ENCODE assay signal across 9 mouse cellular contexts in the genomic region with DNA sequence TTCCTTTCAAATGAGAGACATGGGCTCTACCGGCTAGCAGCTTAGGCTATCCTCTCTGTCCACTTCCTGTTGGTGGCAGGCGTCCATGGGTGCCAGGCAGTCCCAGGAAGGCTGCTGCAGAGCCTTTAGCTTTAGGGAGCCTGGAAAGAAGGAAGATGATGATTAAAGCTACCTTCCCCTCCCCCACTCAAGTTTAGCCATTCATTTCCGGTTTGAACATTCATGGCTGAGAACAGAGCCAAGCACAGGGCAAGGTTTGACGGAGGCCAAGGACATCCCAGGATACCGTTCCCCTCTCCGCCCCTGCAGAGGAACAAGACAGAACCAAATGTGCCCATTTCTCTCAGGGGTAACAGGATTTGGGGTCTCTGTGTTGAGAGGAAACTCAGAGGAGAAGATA. TPM values are rescaled to one million over a fixed set of nuclear protein-coding genes. Genes with fewer than 3 reads are reported as not detected.
A peak's percentile ranks its signal among the peaks of the same experiment; 100 is the strongest.
DNase-seq lines count a peak whose midpoint lies in the region; ATAC-seq and TF ChIP-seq lines count a peak whose summit lies in the region.
"Had no signal": no experiment of that assay in that cellular context is flagged by ENCODE, and none has a peak within 500 bp of the region (broad histone marks: within the 10 kb centered on the region; RNA-seq: fewer than 3 reads in every experiment).

No protein-coding gene starts in this region.

- DNase-seq in heart, adult 11 months, result peak; percentile 95
- no peak for DNase-seq in heart, adult 8-10 months (ENCODE audit: low spot score)
- peak; percentile 41 for DNase-seq in MN1 (ENCODE audit: low spot score)
- peak; percentile 46 for DNase-seq in heart, postnatal 0 days (ENCODE audit: low spot score)
- DNase-seq in limb, embryonic 14.5 days (ENCODE audit: low spot score), result no peak
- DNase-seq in thymus, adult 18-20 months, result no peak
- no peak for DNase-seq in left cerebral cortex, adult 9 months (ENCODE audit: low spot score in 2 of 2)

- 22% methylated on average over 6 of the region's 6 CpGs for WGBS in heart, postnatal 0 days
- 38% methylated on average over 6 of the region's 6 CpGs for WGBS in limb, embryonic 14.5 days

- H3K4me3 ChIP-seq in heart, postnatal 0 days (ENCODE audit: low read depth, low read length), result no peak overlapping the region
- no peak overlapping the region for H3K4me3 ChIP-seq in limb, embryonic 14.5 days (replicated peaks; ENCODE audit: low read length)

- H3K9me3 ChIP-seq in heart, postnatal 0 days (replicated peaks; ENCODE audit: control insufficient read depth, low read length), result no peaks in the 10 kb centered on the region
- no peaks in the 10 kb centered on the region for H3K9me3 ChIP-seq in limb, embryonic 14.5 days (ENCODE audit: control insufficient read depth, low read length)

- ATAC-seq in heart, postnatal 0 days (ENCODE audit: insufficient read depth, low read depth), result no peak
- ATAC-seq in limb, embryonic 14.5 days (ENCODE audit: low FRiP score, low read depth), result no peak
- ATAC-seq in erythroid progenitor cell, adult 5-6 weeks (replicated peaks; ENCODE audit: low FRiP score, poor library complexity, severe bottlenecking), result no peak

- H3K27me3 ChIP-seq in heart, postnatal 0 days (ENCODE audit: control insufficient read depth, insufficient read depth, low read length), result no peaks in the 10 kb centered on the region
- no peaks in the 10 kb centered on the region for H3K27me3 ChIP-seq in limb, embryonic 14.5 days (ENCODE audit: control insufficient read depth, insufficient read depth, low read length)
- H3K27me3 ChIP-seq: CH12.LX had no signal

- TF ChIP-seq EP300 in heart, postnatal 0 days (IDR thresholded peaks at IDR 0.05; ENCODE audit: low read depth), result no peak

- TF ChIP-seq POLR2A in limb, embryonic 14.5 days (IDR thresholded peaks at IDR 0.05; ENCODE audit: borderline replicate concordance, extremely low read depth, insufficient read depth, insufficient read length), result no peak

- H3K4me1 ChIP-seq in heart, postnatal 0 days (ENCODE audit: control insufficient read depth, insufficient read depth), result peaks cover 57% of the 10 kb centered on the region
- peaks cover 18% of the 10 kb centered on the region for H3K4me1 ChIP-seq in limb, embryonic 14.5 days (ENCODE audit: control insufficient read depth, insufficient read depth, low read length)

- peak overlapping the region; percentile 44 for H3K4me2 ChIP-seq in heart, postnatal 0 days (ENCODE audit: low read depth, low read length)
- H3K4me2 ChIP-seq in limb, embryonic 14.5 days (replicated peaks; ENCODE audit: low read depth, low read length, severe bottlenecking), result no peak overlapping the region

- H3K27ac ChIP-seq in heart, postnatal 0 days (ENCODE audit: low read depth), result peak overlapping the region; percentile 97
- no peak overlapping the region for H3K27ac ChIP-seq in limb, embryonic 14.5 days (replicated peaks; ENCODE audit: low read depth, low read length)

- H3K36me3 ChIP-seq in heart, postnatal 0 days (replicated peaks; ENCODE audit: control insufficient read depth, insufficient read depth, low read length), result peaks cover 20% of the 10 kb centered on the region
- H3K36me3 ChIP-seq in limb, embryonic 14.5 days (ENCODE audit: control insufficient read depth, insufficient read depth, low read length), result peaks cover 33% of the 10 kb centered on the region

- H3K9ac ChIP-seq in heart, postnatal 0 days (replicated peaks; ENCODE audit: low read depth, low read length), result peak overlapping the region; percentile 47
- peak overlapping the region; percentile 12; the same call in 1 of the 2 replicates for H3K9ac ChIP-seq in limb, embryonic 14.5 days (ENCODE audit: low read depth, low read length, severe bottlenecking)

- TF ChIP-seq CTCF in heart, postnatal 0 days (IDR thresholded peaks at IDR 0.05; ENCODE audit: low read depth), result no peak

RNA-seq across cellular contexts. Expression of a gene that starts 4.9 kb away (rescaled TPM):
- 100 to 1,000 TPM; 314 to 382 (median 360) TPM for total RNA-seq in heart, adult 8-10 months (2022)
- 246 and 345 TPM in 2 replicates for total RNA-seq in heart, postnatal 0 days (2014; rRNA removed; ENCODE audit: low replicate concordance)
- polyA plus RNA-seq in heart, postnatal 0 days (2015; fragmentation: Nextera tagmentation; extraction: Ambion mirVana), result 305 and 312 TPM in 2 replicates
- 132 and 141 TPM in 2 replicates for polyA plus RNA-seq in limb, embryonic 14.5 days (2012; rRNA removed)
- polyA plus RNA-seq in limb, embryonic 14.5 days (2014; fragmentation: Nextera tagmentation; extraction: Ambion mirVana), result 151 and 158 TPM in 2 replicates
- 11.5 and 13.0 TPM in 2 replicates for total RNA-seq in erythroid progenitor cell, adult 5-6 weeks (2015; ENCODE audit: low replicate concordance)
- total RNA-seq in erythroid progenitor cell, adult 5-6 weeks (2017; ENCODE audit: low replicate concordance), result 6.7 and 17.2 TPM in 2 replicates

RNA-seq across cellular contexts. Expression of a gene that starts 19.8 kb away (rescaled TPM):
- total RNA-seq in heart, adult 8-10 months (2022), result 10 to 100 TPM; 26.4 to 28.5 (median 27.2) TPM
- total RNA-seq in heart, postnatal 0 days (2014; rRNA removed; ENCODE audit: low replicate concordance), result 46.3 and 52.0 TPM in 2 replicates
- 3.6 and 3.7 TPM in 2 replicates for polyA plus RNA-seq in heart, postnatal 0 days (2015; fragmentation: Nextera tagmentation; extraction: Ambion mirVana)
- polyA plus RNA-seq in limb, embryonic 14.5 days (2012; rRNA removed), result 99.8 and 111 TPM in 2 replicates
- polyA plus RNA-seq in limb, embryonic 14.5 days (2014; fragmentation: Nextera tagmentation; extraction: Ambion mirVana), result 17.2 and 17.4 TPM in 2 replicates
- 114 and 119 TPM in 2 replicates for total RNA-seq in erythroid progenitor cell, adult 5-6 weeks (2015; ENCODE audit: low replicate concordance)
- total RNA-seq in erythroid progenitor cell, adult 5-6 weeks (2017; ENCODE audit: low replicate concordance), result 51.6 and 80.9 TPM in 2 replicates

RNA-seq across cellular contexts. Expression of a gene that starts 22.3 kb away (rescaled TPM):
- total RNA-seq in heart, adult 8-10 months (2022), result 1 to 10 TPM in 3 of 4 experiments, under 1 TPM in 1; 0.81 to 2.4 (median 1.7) TPM
- 109 and 155 TPM in 2 replicates for total RNA-seq in heart, postnatal 0 days (2014; rRNA removed; ENCODE audit: low replicate concordance)
- polyA plus RNA-seq in heart, postnatal 0 days (2015; fragmentation: Nextera tagmentation; extraction: Ambion mirVana), result 19.2 and 21.5 TPM in 2 replicates
- polyA plus RNA-seq in limb, embryonic 14.5 days (2012; rRNA removed), result 70.4 and 76.2 TPM in 2 replicates
- polyA plus RNA-seq in limb, embryonic 14.5 days (2014; fragmentation: Nextera tagmentation; extraction: Ambion mirVana), result 56.0 and 61.2 TPM in 2 replicates
- 188 and 195 TPM in 2 replicates for total RNA-seq in erythroid progenitor cell, adult 5-6 weeks (2015; ENCODE audit: low replicate concordance)
- total RNA-seq in erythroid progenitor cell, adult 5-6 weeks (2017; ENCODE audit: low replicate concordance), result 120 and 123 TPM in 2 replicates

RNA-seq across cellular contexts. Expression of a gene that starts 22.6 kb away (rescaled TPM):
- total RNA-seq in heart, adult 8-10 months (2022), result 1 to 10 TPM; 1.3 to 2.5 (median 1.9) TPM
- 0.08 and 1.3 TPM in 2 replicates for total RNA-seq in heart, postnatal 0 days (2014; rRNA removed; ENCODE audit: low replicate concordance)
- 0.41 and 0.42 TPM in 2 replicates for polyA plus RNA-seq in heart, postnatal 0 days (2015; fragmentation: Nextera tagmentation; extraction: Ambion mirVana)
- 0.63 and 0.69 TPM in 2 replicates for polyA plus RNA-seq in limb, embryonic 14.5 days (2012; rRNA removed)
- polyA plus RNA-seq in limb, embryonic 14.5 days (2014; fragmentation: Nextera tagmentation; extraction: Ambion mirVana), result 0.48 and 0.53 TPM in 2 replicates
- not detected in 2 replicates for total RNA-seq in erythroid progenitor cell, adult 5-6 weeks (2015; ENCODE audit: low replicate concordance)
- 1.0 TPM in 1 of 2 replicates, not detected in the other for total RNA-seq in erythroid progenitor cell, adult 5-6 weeks (2017; ENCODE audit: low replicate concordance)

RNA-seq across cellular contexts. Expression of a gene that starts 23.7 kb away (rescaled TPM):
- under 1 TPM in 3 of 4 experiments, not detected in 1; 0.25 to 0.50 (median 0.33) TPM for total RNA-seq in heart, adult 8-10 months (2022)
- not detected in 2 replicates for total RNA-seq in heart, postnatal 0 days (2014; rRNA removed; ENCODE audit: low replicate concordance)
- polyA plus RNA-seq in heart, postnatal 0 days (2015; fragmentation: Nextera tagmentation; extraction: Ambion mirVana), result 0.96 and 1.3 TPM in 2 replicates
- polyA plus RNA-seq in limb, embryonic 14.5 days (2012; rRNA removed), result 0.72 and 0.73 TPM in 2 replicates
- polyA plus RNA-seq in limb, embryonic 14.5 days (2014; fragmentation: Nextera tagmentation; extraction: Ambion mirVana), result 1.6 and 2.3 TPM in 2 replicates
- total RNA-seq in erythroid progenitor cell, adult 5-6 weeks (2015; ENCODE audit: low replicate concordance), result 1.8 and 10.5 TPM in 2 replicates
- 2.6 and 4.7 TPM in 2 replicates for total RNA-seq in erythroid progenitor cell, adult 5-6 weeks (2017; ENCODE audit: low replicate concordance)

Comparison
In these comparisons a context has a peak if more than half of its experiments do, and no peak if none do; other contexts are left out.
1. DNase-seq: peak in heart, adult 11 months (single experiment), MN1 (single experiment) and heart, postnatal 0 days (single experiment); none in heart, adult 8-10 months (single experiment), limb, embryonic 14.5 days (single experiment), thymus, adult 18-20 months (0 of 2) and left cerebral cortex, adult 9 months (0 of 2).
2. RNA of a gene that starts 22.3 kb away (total RNA-seq): 120 to 195 TPM in erythroid progenitor cell, adult 5-6 weeks and 109 to 155 TPM in heart, postnatal 0 days; 0.81 to 2.4 TPM in heart, adult 8-10 months; every median in the first group is over 10 times any median in the second.
3. RNA of a gene that starts 4.9 kb away (total RNA-seq): 314 to 382 TPM in heart, adult 8-10 months and 246 to 345 TPM in heart, postnatal 0 days; 6.7 to 17.2 TPM in erythroid progenitor cell, adult 5-6 weeks; every median in the first group is over 10 times any median in the second.